Mouse (Mus musculus): Measurements from ENCODE around the gene Rab23.
"Not testable (repeated sequence)": the region's sequence is repeated elsewhere in the genome, so short reads cannot be mapped to it uniquely, and the experiment has no call there.

The Rab23 gene

GRCm38 (mm10) chr1:33734001-33734685 lies 14.5 kb downstream of the Rab23 start:
- no peak for DNase-seq

GRCm38 (mm10) chr1:33738281-33738680 lies 18.6 kb downstream of the Rab23 start:
- no peak for DNase-seq

GRCm38 (mm10) chr1:33738681-33739278 lies 19.1 kb downstream of the Rab23 start:
- DNase-seq, result no peak

GRCm38 (mm10) chr1:33739302-33739701 lies 19.6 kb downstream of the Rab23 start:
- DNase-seq, result no peak

- no peak for DNase-seq
Measured at GRCm38 (mm10) chr1:33742903-33743302, 23.2 kb downstream of the Rab23 start.

- DNase-seq, result not testable (repeated sequence)
Measured at GRCm38 (mm10) chr1:33744815-33745214, 25.1 kb downstream of the Rab23 start.

- DNase-seq, result no peak
Measured at GRCm38 (mm10) chr1:33745901-33746300, 26.2 kb downstream of the Rab23 start.

- DNase-seq, result no peak
Measured at GRCm38 (mm10) chr1:33749109-33749508, 29.4 kb downstream of the Rab23 start.

GRCm38 (mm10) chr1:33749709-33750108 lies 30.0 kb downstream of the Rab23 start:
- DNase-seq, result not testable (repeated sequence)

- DNase-seq, result no peak
Measured at GRCm38 (mm10) chr1:33751283-33751682, 31.6 kb downstream of the Rab23 start.

GRCm38 (mm10) chr1:33754089-33754488 lies 34.4 kb downstream of the Rab23 start:
- no peak for DNase-seq

- peak; percentile 77 for DNase-seq
Measured at GRCm38 (mm10) chr1:33754965-33755735, 35.5 kb downstream of the Rab23 start.

GRCm38 (mm10) chr1:33755799-33756198 lies 36.1 kb downstream of the Rab23 start:
- DNase-seq, result peak; percentile 68

GRCm38 (mm10) chr1:33756258-33757032 lies 36.8 kb downstream of the Rab23 start:
- peak; percentile 25 for DNase-seq

GRCm38 (mm10) chr1:33757033-33757413 lies 37.3 kb downstream of the Rab23 start:
- DNase-seq, result peak; percentile 87

GRCm38 (mm10) chr1:33757491-33758041 lies 37.9 kb downstream of the Rab23 start, which contains the start of gene Bag2:
TSS of gene Bag2 (minus strand) at chr1:33757795.
- peak; percentile 96 for DNase-seq

GRCm38 (mm10) chr1:33758488-33758887 lies 38.8 kb downstream of the Rab23 start:
- DNase-seq, result peak; percentile 81

GRCm38 (mm10) chr1:33763826-33764225 lies 44.1 kb downstream of the Rab23 start:
- peak; percentile 25 for DNase-seq

GRCm38 (mm10) chr1:33765468-33766080 lies 45.9 kb downstream of the Rab23 start:
- DNase-seq, result peak; percentile 69

- DNase-seq, result peak; percentile 59
Measured at GRCm38 (mm10) chr1:33766520-33767508, 47.1 kb downstream of the Rab23 start.

Data from heart, adult 11 months (tissue).